Mouse (Mus musculus): ENCODE data around the gene Scd2.

GRCm38 (mm10) chr19:44300520-44300919 is 7.0 kb downstream of the Scd2 start:
- no peak for TF ChIP-seq CTCF (IDR thresholded peaks at IDR 0.05; ENCODE audit: low read depth, low read length)
- TF ChIP-seq POLR2A (IDR thresholded peaks at IDR 0.05; ENCODE audit: extremely low read depth, insufficient read depth, low read length) = no peak

Data from liver, adult 2 months (tissue).